Mouse (Mus musculus): ENCODE data around the gene Cd24a. TPM values are rescaled to one million over a fixed set of nuclear protein-coding genes. Genes with fewer than 3 reads are reported as not detected.

Gene Cd24a
- total and polyA plus RNA-seq, 3 experiments: 469 to 2,766 (median 2,120) TPM

DNA sequence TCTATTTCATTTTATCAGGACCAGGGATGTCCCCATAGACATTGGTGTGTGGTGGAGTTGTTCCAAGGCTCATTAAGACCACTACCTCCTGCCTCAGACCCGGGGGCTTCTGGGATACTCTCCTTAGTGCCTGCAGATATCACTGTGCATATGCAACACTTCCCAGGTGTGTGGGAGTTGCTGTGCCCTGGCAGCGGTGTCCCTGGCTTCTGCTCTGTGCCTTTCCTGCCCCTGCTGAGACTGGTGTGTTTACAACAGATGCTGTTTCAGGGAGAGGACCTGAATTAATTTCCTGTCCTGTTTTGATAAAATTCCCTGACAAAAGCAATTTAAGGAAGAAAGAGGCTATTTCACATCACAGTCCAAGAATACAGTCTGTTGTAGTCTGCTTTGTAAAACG is 27.2 kb upstream of the Cd24a start:
- H3K4me1 ChIP-seq (ENCODE audit: control insufficient read depth in 1 of 2, insufficient read depth in 2 of 2): peaks cover 0 to 9% of the 10 kb centered on the region in 2 experiments; a peak in 2 of 4 replicates
- H3K36me3 ChIP-seq (replicated peaks in 1 of 2; ENCODE audit: control insufficient read depth in 1 of 2, insufficient read depth in 1 of 2, low read length in 1 of 2): no peaks in the 10 kb centered on the region
- no peaks in the 10 kb centered on the region for H3K79me2 ChIP-seq (replicated peaks; ENCODE audit: control insufficient read depth, extremely low read depth, insufficient read depth, poor library complexity, severe bottlenecking)
- no peak overlapping the region for H3K4me2 ChIP-seq (ENCODE audit: insufficient read depth, low read depth, poor library complexity, severe bottlenecking)
- in situ Hi-C loops (cut with MboI; ENCODE audit: low pct_ligation_motif_present, low pct_unique_long_range_greater_than_20kb, low sequenced_read_pairs): loop anchor here (25.0 kb wide), 1 partner anchor 636 kb away; no protein-coding TSS in a partner anchor
- dilution Hi-C loops (cut with MboI; ENCODE audit: extremely low pct_ligation_motif_present, extremely low pct_unique_long_range_greater_than_20kb, low sequenced_read_pairs): no loop called here
- TF ChIP-seq USF1 (IDR thresholded peaks at IDR 0.05; ENCODE audit: low read depth, low read length) (no peak), HCFC1 (IDR thresholded peaks at IDR 0.05; ENCODE audit: low read depth, low read length) (no peak), ZKSCAN1 (IDR thresholded peaks at IDR 0.05; ENCODE audit: borderline replicate concordance, low read depth, low read length) (no peak), MAFK (IDR thresholded peaks at IDR 0.05; ENCODE audit: insufficient replicate concordance, low read length) (no peak), E2F4 (IDR thresholded peaks at IDR 0.05; ENCODE audit: insufficient replicate concordance, low read depth, low read length) (no peak), MXI1 (IDR thresholded peaks at IDR 0.05; ENCODE audit: low read depth, low read length) (no peak), SMC3 (IDR thresholded peaks at IDR 0.05; ENCODE audit: low read depth, low read length) (no peak), TBP (conservative IDR thresholded peaks at IDR 0.05; ENCODE audit: low read depth, low read length) (no peak), SIN3A (IDR thresholded peaks at IDR 0.05; ENCODE audit: low read length) (no peak), RCOR1 (conservative IDR thresholded peaks at IDR 0.05; ENCODE audit: low read depth, low read length) (no peak)
- H3K4me3 ChIP-seq (replicated peaks in 1 of 3; ENCODE audit: low read depth in 2 of 3, low read length in 2 of 3, poor library complexity in 1 of 3): no peak overlapping the region
- no peak overlapping the region for H3K9ac ChIP-seq (ENCODE audit: insufficient read depth, low read depth)
- H3K9me3 ChIP-seq (replicated peaks; ENCODE audit: low read length): peaks cover 5% of the 10 kb centered on the region
- H3K27me3 ChIP-seq (replicated peaks): no peaks in the 10 kb centered on the region
- no peak overlapping the region for H3K27ac ChIP-seq (ENCODE audit: insufficient read depth, low read depth)
- no peak for DNase-seq (ENCODE audit: extremely low read depth)

DNA sequence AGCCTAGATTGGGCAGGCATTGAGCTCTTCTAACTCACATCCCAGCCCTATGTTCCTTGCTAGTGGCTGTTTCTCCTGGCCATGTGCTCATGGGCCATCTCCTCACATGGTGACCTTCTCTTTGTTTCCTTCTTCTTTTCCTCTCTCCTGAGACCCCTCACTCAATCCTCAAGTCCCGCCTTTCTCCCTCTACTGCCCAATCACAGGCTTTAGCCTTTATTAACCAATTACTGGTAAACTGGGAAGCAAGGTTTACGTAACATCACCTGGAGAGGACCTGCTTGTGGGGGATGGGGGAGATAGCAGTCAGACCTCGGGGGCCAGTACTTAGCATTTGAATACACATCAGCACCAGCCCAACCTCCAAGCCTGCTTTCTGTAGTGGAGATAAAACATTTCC is 26.7 kb upstream of the Cd24a start:
- dilution Hi-C loops (cut with MboI; ENCODE audit: extremely low pct_ligation_motif_present, extremely low pct_unique_long_range_greater_than_20kb, low sequenced_read_pairs) (no loop called here), in situ Hi-C loops (cut with MboI; ENCODE audit: low pct_ligation_motif_present, low pct_unique_long_range_greater_than_20kb, low sequenced_read_pairs) (loop anchor here (25.0 kb wide), 1 partner anchor 636 kb away; no protein-coding TSS in a partner anchor)
- H3K4me3 ChIP-seq (replicated peaks in 1 of 3; ENCODE audit: low read depth in 2 of 3, low read length in 2 of 3, poor library complexity in 1 of 3): no peak overlapping the region
- no peaks in the 10 kb centered on the region for H3K36me3 ChIP-seq (replicated peaks in 1 of 2; ENCODE audit: control insufficient read depth in 1 of 2, insufficient read depth in 1 of 2, low read length in 1 of 2)
- TF ChIP-seq EP300 (IDR thresholded peaks at IDR 0.05; ENCODE audit: low read length) (no peak), SIN3A (IDR thresholded peaks at IDR 0.05; ENCODE audit: low read length) (no peak), NRF1 (IDR thresholded peaks at IDR 0.05; ENCODE audit: low read depth, low read length) (no peak), ETS1 (conservative IDR thresholded peaks at IDR 0.05; ENCODE audit: low read depth, low read length) (no peak), MAFK (IDR thresholded peaks at IDR 0.05; ENCODE audit: insufficient replicate concordance, low read length) (no peak), POLR2AphosphoS2 (IDR thresholded peaks at IDR 0.05; ENCODE audit: low read depth, low read length) (no peak), BHLHE40 (IDR thresholded peaks at IDR 0.05; ENCODE audit: low read depth, low read length) (no peak), CHD1 (IDR thresholded peaks at IDR 0.05; ENCODE audit: low read depth, low read length) (no peak), GABPA (IDR thresholded peaks at IDR 0.05; ENCODE audit: insufficient replicate concordance, low read depth, low read length) (no peak), PAX5 (IDR thresholded peaks at IDR 0.05; ENCODE audit: low read length) (no peak), ELF1 (IDR thresholded peaks at IDR 0.05; ENCODE audit: low read depth, low read length) (no peak), MYC (IDR thresholded peaks at IDR 0.05; ENCODE audit: low read depth, low read length) (no peak), RAD21 (IDR thresholded peaks at IDR 0.05; ENCODE audit: low read depth, low read length) (no peak), POLR2A (IDR thresholded peaks at IDR 0.05; ENCODE audit: low read depth, low read length) (no peak), KAT2A (IDR thresholded peaks at IDR 0.05; ENCODE audit: insufficient replicate concordance, low read length) (no peak), CTCF (conservative IDR thresholded peaks at IDR 0.05 in 1 of 2, IDR thresholded peaks at IDR 0.05 in 1 of 2; ENCODE audit: low read depth in 2 of 2, low read length in 2 of 2) (no peak), MAZ (IDR thresholded peaks at IDR 0.05; ENCODE audit: low read depth, low read length) (no peak), TBP (conservative IDR thresholded peaks at IDR 0.05; ENCODE audit: low read depth, low read length) (no peak), NELFE (IDR thresholded peaks at IDR 0.05; ENCODE audit: low read depth, low read length) (no peak), IRF4 (IDR thresholded peaks at IDR 0.05; ENCODE audit: low read depth, low read length) (no peak)
- peaks cover 5% of the 10 kb centered on the region for H3K9me3 ChIP-seq (replicated peaks; ENCODE audit: low read length)
- no peak overlapping the region for H3K27ac ChIP-seq (ENCODE audit: insufficient read depth, low read depth)
- no peak overlapping the region for H3K9ac ChIP-seq (ENCODE audit: insufficient read depth, low read depth)
- peaks cover 0 to 9% of the 10 kb centered on the region in 2 experiments; a peak in 2 of 4 replicates for H3K4me1 ChIP-seq (ENCODE audit: control insufficient read depth in 1 of 2, insufficient read depth in 2 of 2)
- H3K79me2 ChIP-seq (replicated peaks; ENCODE audit: control insufficient read depth, extremely low read depth, insufficient read depth, poor library complexity, severe bottlenecking): no peaks in the 10 kb centered on the region
- no peak for DNase-seq (ENCODE audit: extremely low read depth)
- H3K27me3 ChIP-seq (replicated peaks): no peaks in the 10 kb centered on the region
- no peak overlapping the region for H3K4me2 ChIP-seq (ENCODE audit: insufficient read depth, low read depth, poor library complexity, severe bottlenecking)
